Mouse (Mus musculus) embryo, embryonic 11.5 days (tissue): Measurements from ENCODE around the gene Fam129a.
"Not testable (repeated sequence)": the region's sequence is repeated elsewhere in the genome, so short reads cannot be mapped to it uniquely, and the experiment has no call there.

Source experiments
- DNase-seq: peaks from one replicate; pipeline ENCODE4 v3.0.0-alpha.2; 2012; ENCODE audit warnings: low read depth, low spot score

Fam129a gene

GRCm38 (mm10) chr1:151584182-151584471 lies 13.1 kb downstream of the Fam129a start:
- DNase-seq: no peak

- DNase-seq: no peak
Observed at GRCm38 (mm10) chr1:151584565-151585216, 13.7 kb downstream of the Fam129a start.

GRCm38 (mm10) chr1:151585647-151586046 lies 14.7 kb downstream of the Fam129a start:
- DNase-seq: no peak

GRCm38 (mm10) chr1:151592085-151593017 lies 21.4 kb downstream of the Fam129a start:
- no peak for DNase-seq

GRCm38 (mm10) chr1:151594906-151595305 lies 23.9 kb downstream of the Fam129a start:
- DNase-seq: no peak

- DNase-seq: no peak
Observed at GRCm38 (mm10) chr1:151595600-151596299, 24.8 kb downstream of the Fam129a start.

- DNase-seq: no peak
Observed at GRCm38 (mm10) chr1:151596562-151596961, 25.6 kb downstream of the Fam129a start.

GRCm38 (mm10) chr1:151597677-151598297 lies 26.8 kb downstream of the Fam129a start:
- DNase-seq: no peak

- DNase-seq: no peak
Observed at GRCm38 (mm10) chr1:151598876-151599275, 27.9 kb downstream of the Fam129a start.

- DNase-seq: no peak
Observed at GRCm38 (mm10) chr1:151604328-151604727, 33.3 kb downstream of the Fam129a start.

- not testable (repeated sequence) for DNase-seq
Observed at GRCm38 (mm10) chr1:151607957-151608356, 37.0 kb downstream of the Fam129a start.

- DNase-seq: no peak
Observed at GRCm38 (mm10) chr1:151610621-151611020, 39.6 kb downstream of the Fam129a start.

- DNase-seq: no peak
Observed at GRCm38 (mm10) chr1:151614320-151614935, 43.4 kb downstream of the Fam129a start.

GRCm38 (mm10) chr1:151615625-151616024 lies 44.6 kb downstream of the Fam129a start:
- DNase-seq: no peak

GRCm38 (mm10) chr1:151616555-151617205 lies 45.7 kb downstream of the Fam129a start:
- no peak for DNase-seq

GRCm38 (mm10) chr1:151618251-151618650 lies 47.3 kb downstream of the Fam129a start:
- DNase-seq: no peak

- no peak for DNase-seq
Observed at GRCm38 (mm10) chr1:151619281-151619711, 48.3 kb downstream of the Fam129a start.

- DNase-seq: no peak
Observed at GRCm38 (mm10) chr1:151620730-151621129, 49.7 kb downstream of the Fam129a start.

GRCm38 (mm10) chr1:151624442-151625226 lies 53.6 kb downstream of the Fam129a start:
- DNase-seq: no peak

GRCm38 (mm10) chr1:151625260-151625659 lies 54.3 kb downstream of the Fam129a start:
- no peak for DNase-seq
